Mouse (Mus musculus) heart, adult 2 months (tissue): ENCODE data around the gene C87436. TPM values are rescaled to one million over a fixed set of nuclear protein-coding genes. Genes with fewer than 3 reads are reported as not detected.

ENCODE experiments used
- DNase-seq, 2 experiments: peaks; one replicate each; pipeline ENCODE4 v3.0.0; 2021
- H3K27ac ChIP-seq: fragments of 200-600 bp; 2 replicates; pipeline ENCODE4 v1.8.1; 2022
- H3K27me3 ChIP-seq: fragments of 200-500 bp; 2 replicates; pipeline ENCODE4 v1.6.1; 2012; ENCODE audit warnings: mild to moderate bottlenecking, low read length, inconsistent platforms, mixed read lengths; ENCODE audit not compliant: control insufficient read depth, insufficient read depth
- H3K36me3 ChIP-seq: fragments of 200-500 bp; 2 replicates; pipeline ENCODE4 v1.6.1; 2012; ENCODE audit warnings: low read length, inconsistent platforms; ENCODE audit not compliant: control insufficient read depth, insufficient read depth
- H3K4me1 ChIP-seq: fragments of 200-500 bp; 2 replicates; pipeline ENCODE4 v1.6.1; 2011; ENCODE audit warnings: low read length; ENCODE audit not compliant: control insufficient read depth, insufficient read depth
- H3K4me3 ChIP-seq: fragments of 200-600 bp; 2 replicates; pipeline ENCODE4 v1.8.1; 2022
- H3K79me2 ChIP-seq: fragments of 200-500 bp; replicated peaks from 2 replicates; pipeline ENCODE4 v1.6.1; 2012; ENCODE audit warnings: mild to moderate bottlenecking, inconsistent platforms, low read length, moderate library complexity, mixed read lengths; ENCODE audit not compliant: control insufficient read depth, insufficient read depth
- H3K9ac ChIP-seq: fragments of 200-500 bp; 2 replicates; pipeline ENCODE4 v1.6.1; 2012; ENCODE audit warnings: low read depth, mild to moderate bottlenecking, control low read depth, inconsistent platforms, low read length, mixed read lengths
- CTCF ChIP-seq: fragments of 200-600 bp; IDR thresholded peaks from 2 replicates; pipeline ENCODE4 v1.8.1; 2022; ENCODE audit warnings: antibody characterized with exemption, mild to moderate bottlenecking, moderate library complexity
- EP300 ChIP-seq: fragments of 200-500 bp; IDR thresholded peaks from 2 replicates; pipeline ENCODE4 v1.6.1; 2011; ENCODE audit warnings: low read depth, low read length, control low read depth; ENCODE audit not compliant: insufficient read depth
- POLR2A ChIP-seq: fragments of 200-500 bp; IDR thresholded peaks from 2 replicates; pipeline ENCODE4 v1.6.1; 2011; ENCODE audit warnings: mild to moderate bottlenecking, low read depth, low read length, control low read depth; ENCODE audit not compliant: insufficient read depth
- WGBS: fragments of 180-500 bp; shearing (Covaris S2); methylation state at CpG from one replicate; pipeline ENCODE4 v1.1.7; 2018; 5-methylcytosine and 5-hydroxymethylcytosine counted together
- intact Hi-C: fragments of 180-260 bp; cut with DNase I; formaldehyde crosslinking; loops from one replicate; pipeline ENCODE4 v1.15.1; 2025
- polyA plus RNA-seq: library from polyadenylated mRNA; depleted of rRNA; stranded (reverse); fragments of >200 nt; gene quantifications from 2 replicates; pipeline ENCODE4 v1.2.3, GENCODE M21; 2012
- total RNA-seq, 2 experiments: library from RNA; stranded (reverse); gene quantifications; 2 replicates each; pipeline ENCODE4 v1.2.3; 2021

The C87436 gene
- total and polyA plus RNA-seq, 3 experiments = 8.6 to 11.0 (median 8.9) TPM

DNA sequence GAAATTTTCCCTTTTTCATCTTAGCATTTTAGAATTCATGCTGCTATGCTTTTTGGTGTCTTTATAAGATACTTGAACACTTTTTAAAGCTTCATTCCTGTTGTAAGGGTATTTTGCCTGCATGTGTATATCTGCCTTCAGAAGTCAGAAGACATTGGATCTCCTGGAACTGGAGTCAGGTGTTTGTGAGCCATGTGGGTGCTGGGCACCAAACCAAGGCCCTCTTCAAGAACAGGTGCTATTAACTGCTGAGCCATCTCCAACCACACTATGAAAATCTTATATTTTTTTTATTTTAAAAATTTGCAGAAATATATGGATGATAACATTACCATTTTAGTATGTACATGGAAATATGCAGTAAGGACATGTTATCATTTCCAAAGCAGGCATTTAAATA lies 31.9 kb upstream of the C87436 start:
- peaks cover 16% of the 10 kb centered on the region for H3K36me3 ChIP-seq
- no peaks in the 10 kb centered on the region; the same call in 1 of the 2 replicates for H3K79me2 ChIP-seq
- intact Hi-C loops = no loop called here
- no peak overlapping the region for H3K4me3 ChIP-seq
- TF ChIP-seq EP300 = no peak
- TF ChIP-seq CTCF = no peak
- no peak for TF ChIP-seq POLR2A
- no peaks in the 10 kb centered on the region for H3K27me3 ChIP-seq
- H3K27ac ChIP-seq = no peak overlapping the region
- no peak for DNase-seq
- peaks cover 4% of the 10 kb centered on the region for H3K4me1 ChIP-seq
- H3K9ac ChIP-seq = no peak overlapping the region

DNA sequence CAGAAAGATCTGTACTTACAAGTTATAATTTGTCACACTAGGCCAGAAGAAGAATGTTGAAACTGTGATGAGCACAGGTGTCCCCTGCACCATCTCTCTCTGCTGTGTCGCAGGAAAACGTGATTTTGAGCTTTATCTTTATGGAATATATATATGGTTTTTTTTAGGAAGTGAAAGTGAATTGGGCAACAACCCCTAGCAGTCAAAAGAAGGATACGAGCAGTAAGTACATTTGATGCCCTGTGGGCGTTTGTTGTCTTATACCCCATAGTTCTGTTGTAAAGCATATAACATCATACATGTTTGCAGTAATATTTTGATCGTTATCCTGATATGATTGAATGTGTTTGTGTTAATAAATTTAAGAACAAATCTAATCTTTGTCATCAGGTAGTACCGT lies 19.5 kb upstream of the C87436 start:
- H3K79me2 ChIP-seq = no peaks in the 10 kb centered on the region
- no peaks in the 10 kb centered on the region for H3K27me3 ChIP-seq
- H3K4me1 ChIP-seq = no peaks in the 10 kb centered on the region
- H3K27ac ChIP-seq = no peak overlapping the region
- DNase-seq = no peak
- intact Hi-C loops = no loop called here
- WGBS = 89% methylated on average over 6 of the region's 6 CpGs
- no peak for TF ChIP-seq POLR2A
- no peak for TF ChIP-seq EP300
- TF ChIP-seq CTCF = no peak
- H3K9ac ChIP-seq = no peak overlapping the region
- peaks cover 2% of the 10 kb centered on the region for H3K36me3 ChIP-seq
- H3K4me3 ChIP-seq = no peak overlapping the region

DNA sequence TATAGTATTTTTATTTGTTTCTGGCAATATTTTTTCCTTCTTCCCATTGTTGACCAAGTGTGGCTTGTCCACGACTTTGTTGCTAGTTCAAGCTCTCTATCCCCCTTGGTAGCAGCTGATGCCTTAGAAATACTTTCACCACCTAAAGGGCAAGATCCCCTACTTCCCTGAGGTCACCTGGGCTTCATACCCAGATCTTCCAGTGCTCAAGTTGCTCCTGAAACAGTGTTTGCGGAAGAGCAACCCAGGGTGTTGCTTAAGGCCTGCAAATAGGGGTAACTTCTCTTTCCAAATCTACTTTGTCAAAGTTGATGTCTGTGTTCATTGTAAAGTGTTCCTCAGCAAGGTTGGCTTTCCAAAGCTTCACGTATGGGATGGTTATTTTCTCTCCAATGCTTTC lies 18.9 kb upstream of the C87436 start:
- no peak for DNase-seq
- WGBS = 90% methylated on average over 3 of the region's 3 CpGs
- H3K79me2 ChIP-seq = no peaks in the 10 kb centered on the region
- H3K9ac ChIP-seq = no peak overlapping the region
- TF ChIP-seq POLR2A (no peak), CTCF (no peak), EP300 (no peak)
- no peak overlapping the region for H3K27ac ChIP-seq
- no peaks in the 10 kb centered on the region for H3K4me1 ChIP-seq
- intact Hi-C loops = no loop called here
- H3K4me3 ChIP-seq = no peak overlapping the region
- H3K36me3 ChIP-seq = peaks cover 2% of the 10 kb centered on the region
- H3K27me3 ChIP-seq = no peaks in the 10 kb centered on the region

DNA sequence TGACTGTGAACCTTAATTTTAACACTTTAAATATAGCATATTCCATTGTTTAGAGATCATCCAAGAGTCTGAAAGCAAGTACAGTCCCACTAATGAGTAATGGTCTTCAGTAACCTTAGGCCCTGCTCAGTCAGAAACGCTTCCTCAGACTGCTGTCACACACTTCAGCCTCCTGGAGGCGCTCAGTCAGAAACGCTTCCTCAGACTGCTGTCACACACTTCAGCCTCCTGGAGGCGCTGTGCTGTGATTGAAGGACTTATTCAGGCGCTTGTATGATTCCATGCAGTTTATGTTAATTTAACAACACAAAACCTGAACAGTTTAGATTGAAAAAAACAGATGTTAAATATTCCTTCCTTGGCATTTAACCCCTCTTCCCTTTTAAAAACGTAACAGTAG lies 17.7 kb upstream of the C87436 start:
- Histone ChIP-seq H3K9ac (no peak overlapping the region), H3K27ac (no peak overlapping the region), H3K79me2 (no peaks in the 10 kb centered on the region), H3K4me1 (no peaks in the 10 kb centered on the region), H3K4me3 (no peak overlapping the region), H3K36me3 (peaks cover 2% of the 10 kb centered on the region), H3K27me3 (no peaks in the 10 kb centered on the region)
- no peak for TF ChIP-seq POLR2A
- peak; percentile 46 for TF ChIP-seq CTCF
- 74% methylated on average over 6 of the region's 6 CpGs for WGBS
- DNase-seq = no peak
- intact Hi-C loops = no loop called here

DNA sequence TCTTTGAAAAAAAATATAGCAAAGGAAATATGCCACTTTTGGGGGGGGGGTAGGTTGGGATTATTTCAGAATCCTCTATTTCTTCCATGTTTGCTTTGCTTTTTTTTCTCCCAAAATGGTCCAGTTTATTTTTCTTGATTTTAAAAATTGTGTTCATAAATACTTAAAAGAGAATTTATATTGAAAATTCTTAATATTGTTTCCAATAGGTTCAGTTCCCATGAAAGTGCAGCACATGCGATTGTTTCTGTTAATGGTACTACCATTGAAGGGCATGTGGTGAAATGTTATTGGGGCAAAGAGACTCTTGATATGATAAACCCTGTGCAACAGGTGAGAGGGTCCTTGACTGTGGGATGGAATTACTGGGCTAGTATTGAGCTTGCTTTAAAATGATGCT lies 11.8 kb upstream of the C87436 start, which contains the start of gene Gm44790:
Gene Gm44790, plus strand, starts transcription at position 301 of the 400 bp plus-strand sequence.
- Histone ChIP-seq H3K36me3 (peaks cover 3% of the 10 kb centered on the region; the same call in 1 of the 2 replicates), H3K4me1 (no peaks in the 10 kb centered on the region), H3K9ac (no peak within 1 kb of the TSS), H3K27me3 (no peaks in the 10 kb centered on the region), H3K27ac (no peak within 1 kb of the TSS), H3K4me3 (no peak within 1 kb of the TSS), H3K79me2 (no peaks in the 10 kb centered on the region)
- WGBS = 93% methylated on average over 1 of the region's 1 CpGs
- TF ChIP-seq EP300 = no peak
- no peak for TF ChIP-seq POLR2A
- TF ChIP-seq CTCF = no peak
- intact Hi-C loops = no loop called here
- DNase-seq = no peak

DNA sequence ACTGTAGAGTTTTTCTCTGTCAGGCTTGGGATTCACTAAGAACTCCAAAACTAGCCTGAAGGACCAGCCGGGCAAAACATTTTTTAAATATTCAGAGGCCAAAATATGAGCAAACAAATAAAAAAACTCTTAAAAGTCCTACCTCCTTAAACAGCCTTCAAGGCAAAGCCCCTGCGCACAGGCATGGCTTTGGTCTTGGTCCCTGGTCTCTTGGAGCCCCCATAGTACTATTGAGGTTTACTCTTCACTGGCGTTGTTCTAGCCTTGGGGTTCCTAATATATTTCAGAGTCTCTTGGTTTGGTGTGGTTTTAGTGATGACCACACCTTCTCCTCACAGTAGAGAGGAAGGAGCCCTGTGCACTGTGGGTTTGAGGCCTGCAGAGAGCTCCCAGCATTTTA lies 6.6 kb upstream of the C87436 start:
- H3K9ac ChIP-seq = no peak overlapping the region
- H3K4me1 ChIP-seq = no peaks in the 10 kb centered on the region
- H3K27ac ChIP-seq = no peak overlapping the region
- 94% methylated on average over 3 of the region's 3 CpGs for WGBS
- no peaks in the 10 kb centered on the region for H3K79me2 ChIP-seq
- H3K4me3 ChIP-seq = no peak overlapping the region
- DNase-seq = no peak
- peaks cover 2% of the 10 kb centered on the region for H3K36me3 ChIP-seq
- no peaks in the 10 kb centered on the region for H3K27me3 ChIP-seq
- intact Hi-C loops = no loop called here
- TF ChIP-seq EP300 (no peak), CTCF (no peak), POLR2A (no peak)
